Mouse (Mus musculus): ENCODE results near the gene Reg3a. TPM values are rescaled to one million over a fixed set of nuclear protein-coding genes. Genes with fewer than 3 reads are reported as not detected.
"Not testable (repeated sequence)": the region's sequence is repeated elsewhere in the genome, so short reads cannot be mapped to it uniquely, and the experiment has no call there.

The Reg3a gene
- polyA plus RNA-seq (2016; fragmentation: Nextera tagmentation; extraction: Ambion mirVana) = not detected in 2 replicates

DNA sequence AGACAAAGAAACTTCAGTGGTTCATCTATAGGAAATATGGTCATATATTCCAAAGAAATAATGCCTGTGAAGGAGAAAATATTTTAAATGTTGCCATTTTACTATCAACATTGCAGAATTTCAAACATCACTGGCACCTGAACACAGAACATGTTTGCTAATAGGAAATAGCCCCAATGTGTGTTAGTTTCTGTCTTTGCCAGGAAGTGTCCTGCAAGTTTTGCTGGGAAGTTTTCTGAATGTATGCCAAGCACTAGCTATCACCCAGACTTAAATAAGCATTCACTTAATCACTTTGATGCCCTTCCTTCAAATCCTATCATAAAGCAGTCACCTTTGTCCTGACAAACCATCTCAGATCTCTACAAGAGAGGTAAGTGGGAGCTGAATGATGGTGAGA lies at the start of gene Reg3a:
Gene Reg3a, plus strand, starts transcription at position 301 of the 400 bp plus-strand sequence.
- Histone ChIP-seq H3K9ac (replicated peaks) (no peak within 1 kb of the TSS), H3K4me2 (no peak within 1 kb of the TSS), H3K27ac (no peak within 1 kb of the TSS), H3K27me3 (no peaks in the 10 kb centered on the region), H3K9me3 (no peaks in the 10 kb centered on the region), H3K4me3 (replicated peaks) (no peak within 1 kb of the TSS), H3K4me1 (replicated peaks) (no peaks in the 10 kb centered on the region), H3K36me3 (no peaks in the 10 kb centered on the region)
- no peak for ATAC-seq (ENCODE audit: insufficient number of reproducible peaks, insufficient read depth, low FRiP score, low TSS enrichment, low read depth)

DNA sequence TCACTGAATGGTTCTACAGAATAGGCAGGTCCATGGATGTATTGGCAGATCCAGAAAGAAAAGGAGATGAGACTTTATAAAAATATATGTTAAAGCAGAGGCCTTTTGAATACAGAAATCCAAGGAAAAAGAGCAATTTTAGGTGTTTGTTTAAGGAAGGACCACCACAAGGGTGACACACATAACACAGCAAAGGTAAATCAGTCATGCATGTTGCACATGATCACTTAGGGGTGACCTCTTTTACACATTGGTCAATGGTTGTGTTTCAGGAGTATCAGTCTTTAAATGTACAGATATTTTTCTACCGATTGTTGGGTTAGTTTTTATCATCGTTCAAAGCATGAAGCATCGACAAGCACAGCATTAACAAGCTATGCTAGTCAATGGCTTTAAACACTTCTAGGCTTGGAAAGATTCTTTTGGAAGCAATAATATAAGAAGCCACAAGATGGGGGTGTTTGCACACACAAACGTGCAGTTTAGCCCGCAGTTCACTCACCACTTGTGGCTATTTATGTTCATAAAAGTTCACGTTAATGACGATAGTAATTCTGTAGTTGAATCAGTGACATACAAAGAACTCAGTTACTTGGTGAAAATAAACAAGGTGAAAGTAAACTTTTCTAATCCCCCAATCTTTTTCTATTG lies 48.5 kb upstream of the Reg3a start:
- ATAC-seq (ENCODE audit: insufficient number of reproducible peaks, insufficient read depth, low FRiP score, low TSS enrichment, low read depth) = no peak
- no peak overlapping the region for H3K27ac ChIP-seq
- H3K4me3 ChIP-seq (replicated peaks) = no peak overlapping the region
- 37% methylated on average over 7 of the region's 7 CpGs for WGBS
- no peak overlapping the region for H3K4me2 ChIP-seq
- H3K4me1 ChIP-seq (replicated peaks) = no peaks in the 10 kb centered on the region
- no peak overlapping the region for H3K9ac ChIP-seq (replicated peaks)
- H3K36me3 ChIP-seq = no peaks in the 10 kb centered on the region
- no peaks in the 10 kb centered on the region for H3K27me3 ChIP-seq
- no peaks in the 10 kb centered on the region for H3K9me3 ChIP-seq

- no peak overlapping the region for H3K27ac ChIP-seq
- no peaks in the 10 kb centered on the region for H3K4me1 ChIP-seq (replicated peaks)
- H3K9me3 ChIP-seq = no peaks in the 10 kb centered on the region
- H3K9ac ChIP-seq (replicated peaks) = no peak overlapping the region
- no peaks in the 10 kb centered on the region for H3K36me3 ChIP-seq
- H3K4me3 ChIP-seq (replicated peaks) = no peak overlapping the region
- ATAC-seq (ENCODE audit: insufficient number of reproducible peaks, insufficient read depth, low FRiP score, low TSS enrichment, low read depth) = no peak
- no peak overlapping the region for H3K4me2 ChIP-seq
- no peaks in the 10 kb centered on the region for H3K27me3 ChIP-seq
Measured at GRCm38 (mm10) chr6:78340296-78340695, 40.2 kb upstream of the Reg3a start.

DNA sequence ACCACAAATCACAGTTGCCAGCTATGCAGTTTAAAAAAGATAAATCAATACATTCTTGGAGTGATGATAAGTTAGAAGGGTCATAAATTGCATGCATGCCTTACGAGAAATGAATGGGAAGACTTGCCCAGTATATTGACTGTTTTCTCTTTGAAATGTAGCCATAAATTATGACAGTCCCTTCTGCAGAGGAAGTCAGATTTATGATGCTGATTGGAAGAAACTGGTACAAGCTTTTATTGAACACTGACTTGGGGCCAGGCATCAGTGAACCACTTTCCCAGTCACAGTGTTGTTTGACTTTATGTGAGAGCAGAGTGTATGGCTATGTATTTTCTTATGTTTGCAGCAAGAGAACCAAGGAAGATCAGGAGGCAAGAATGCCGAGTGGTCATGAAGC lies 38.8 kb upstream of the Reg3a start:
- no peaks in the 10 kb centered on the region for H3K27me3 ChIP-seq
- ATAC-seq (ENCODE audit: insufficient number of reproducible peaks, insufficient read depth, low FRiP score, low TSS enrichment, low read depth) = no peak
- H3K27ac ChIP-seq = no peak overlapping the region
- no peaks in the 10 kb centered on the region for H3K9me3 ChIP-seq
- no peaks in the 10 kb centered on the region for H3K4me1 ChIP-seq (replicated peaks)
- H3K36me3 ChIP-seq = no peaks in the 10 kb centered on the region
- H3K4me3 ChIP-seq (replicated peaks) = no peak overlapping the region
- no peak overlapping the region for H3K9ac ChIP-seq (replicated peaks)
- WGBS = 60% methylated on average over 2 of the region's 2 CpGs
- no peak overlapping the region for H3K4me2 ChIP-seq

DNA sequence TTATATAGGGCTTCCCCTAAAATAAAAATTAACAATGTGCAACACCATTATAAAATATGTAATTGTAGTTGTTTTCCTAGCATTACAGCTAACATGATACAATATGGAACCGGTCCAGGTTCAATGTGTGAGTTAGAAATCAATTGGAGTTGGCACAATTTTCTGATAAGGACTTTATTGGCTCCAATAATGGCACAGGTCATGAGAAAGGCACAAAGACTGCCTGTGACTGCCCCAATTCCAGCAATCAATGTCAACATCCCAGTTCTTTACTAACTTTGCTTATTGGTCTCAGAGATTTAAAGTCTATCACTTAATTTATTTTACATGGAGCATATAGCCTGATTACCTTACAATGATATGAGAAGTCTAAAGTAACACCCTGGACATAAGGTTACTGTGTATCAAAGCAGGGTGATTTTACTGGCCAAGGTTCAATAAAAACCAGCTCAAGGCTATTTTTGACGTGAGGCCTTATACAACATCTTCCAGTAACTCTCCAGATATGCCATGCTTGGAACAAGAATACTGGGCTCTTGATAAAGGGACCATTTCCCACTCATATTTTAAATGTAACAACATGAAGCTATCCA lies 18.4 kb upstream of the Reg3a start:
- no peak overlapping the region for H3K4me2 ChIP-seq
- no peaks in the 10 kb centered on the region for H3K4me1 ChIP-seq (replicated peaks)
- no peak overlapping the region for H3K27ac ChIP-seq
- H3K9ac ChIP-seq (replicated peaks) = no peak overlapping the region
- no peak overlapping the region for H3K4me3 ChIP-seq (replicated peaks)
- WGBS = 66% methylated on average over 2 of the region's 2 CpGs
- no peaks in the 10 kb centered on the region for H3K27me3 ChIP-seq
- no peak for ATAC-seq (ENCODE audit: insufficient number of reproducible peaks, insufficient read depth, low FRiP score, low TSS enrichment, low read depth)
- H3K36me3 ChIP-seq = no peaks in the 10 kb centered on the region
- no peaks in the 10 kb centered on the region for H3K9me3 ChIP-seq

DNA sequence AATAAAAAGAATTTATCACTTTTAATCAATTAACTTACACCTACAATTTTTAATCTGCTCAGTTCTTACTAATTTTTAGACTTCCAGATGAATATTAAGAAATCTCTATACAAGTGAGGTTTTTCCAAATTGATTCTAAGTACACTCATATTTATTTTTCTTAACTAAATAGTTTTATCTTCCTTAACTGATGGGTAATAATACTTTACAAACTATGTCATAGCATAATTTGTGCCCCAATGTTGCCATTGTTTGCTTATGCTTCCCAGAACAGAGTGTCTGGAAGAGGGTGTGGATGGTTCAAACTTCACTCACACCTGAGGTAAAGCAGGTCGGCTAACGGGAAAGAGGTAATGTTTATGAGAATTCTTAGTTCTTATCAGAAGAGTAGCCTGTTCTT lies 10.2 kb upstream of the Reg3a start, which contains the start of gene Reg3b:
Gene Reg3b, plus strand, starts transcription at position 301 of the 400 bp plus-strand sequence.
- 88% methylated on average over 2 of the region's 2 CpGs for WGBS
- H3K4me2 ChIP-seq = no peak within 1 kb of the TSS
- no peak within 1 kb of the TSS for H3K27ac ChIP-seq
- no peaks in the 10 kb centered on the region for H3K36me3 ChIP-seq
- H3K4me1 ChIP-seq (replicated peaks) = no peaks in the 10 kb centered on the region
- H3K4me3 ChIP-seq (replicated peaks) = no peak within 1 kb of the TSS
- ATAC-seq (ENCODE audit: insufficient number of reproducible peaks, insufficient read depth, low FRiP score, low TSS enrichment, low read depth) = no peak
- H3K9ac ChIP-seq (replicated peaks) = no peak within 1 kb of the TSS
- no peaks in the 10 kb centered on the region for H3K9me3 ChIP-seq
- H3K27me3 ChIP-seq = no peaks in the 10 kb centered on the region

GRCm38 (mm10) chr6:78378765-78379164 lies 1.7 kb upstream of the Reg3a start, which contains the start of gene Reg3d:
TSS of gene Reg3d (minus strand) at chr6:78378865.
- no peaks in the 10 kb centered on the region for H3K27me3 ChIP-seq
- H3K4me2 ChIP-seq = no peak within 1 kb of the TSS
- ATAC-seq (ENCODE audit: insufficient number of reproducible peaks, insufficient read depth, low FRiP score, low TSS enrichment, low read depth) = no peak
- H3K4me3 ChIP-seq (replicated peaks) = no peak within 1 kb of the TSS
- H3K27ac ChIP-seq = no peak within 1 kb of the TSS
- no peaks in the 10 kb centered on the region for H3K4me1 ChIP-seq (replicated peaks)
- no peak within 1 kb of the TSS for H3K9ac ChIP-seq (replicated peaks)
- H3K9me3 ChIP-seq = no peaks in the 10 kb centered on the region
- 86% methylated on average over 2 of the region's 2 CpGs for WGBS
- no peaks in the 10 kb centered on the region for H3K36me3 ChIP-seq

DNA sequence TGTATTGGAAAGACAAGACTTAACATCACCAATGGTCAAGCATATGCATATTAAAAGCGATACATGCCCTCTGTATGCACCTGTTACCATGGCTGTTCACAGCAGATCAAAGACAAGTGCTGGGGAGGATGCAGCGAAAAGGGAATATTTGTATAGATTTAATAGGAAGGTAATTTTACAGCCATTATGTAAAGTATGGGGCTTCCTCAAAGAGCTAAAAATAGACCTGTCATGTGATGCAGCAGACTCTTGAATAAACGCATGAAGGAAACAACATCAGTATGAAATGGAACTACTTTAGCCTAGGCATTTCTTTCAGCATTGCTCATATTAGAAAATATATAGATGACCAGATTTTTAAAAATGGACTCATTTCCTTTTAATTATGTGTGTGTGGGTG lies 5.1 kb downstream of the Reg3a start:
- Histone ChIP-seq H3K27me3 (no peaks in the 10 kb centered on the region), H3K4me2 (no peak overlapping the region), H3K9ac (replicated peaks) (no peak overlapping the region), H3K36me3 (no peaks in the 10 kb centered on the region), H3K27ac (no peak overlapping the region), H3K4me1 (replicated peaks) (no peaks in the 10 kb centered on the region), H3K4me3 (replicated peaks) (no peak overlapping the region), H3K9me3 (no peaks in the 10 kb centered on the region)
- no peak for ATAC-seq (ENCODE audit: insufficient number of reproducible peaks, insufficient read depth, low FRiP score, low TSS enrichment, low read depth)
- 88% methylated on average over 3 of the region's 3 CpGs for WGBS

GRCm38 (mm10) chr6:78395323-78395722 lies 14.8 kb downstream of the Reg3a start, which contains the start of gene Reg2:
TSS of gene Reg2 (plus strand) at chr6:78395623.
- H3K27ac ChIP-seq; H3K4me1 ChIP-seq (replicated peaks); H3K9ac ChIP-seq (replicated peaks); H3K36me3 ChIP-seq; ATAC-seq (ENCODE audit: insufficient number of reproducible peaks, insufficient read depth, low FRiP score, low TSS enrichment, low read depth); H3K27me3 ChIP-seq; H3K9me3 ChIP-seq; H3K4me3 ChIP-seq (replicated peaks); H3K4me2 ChIP-seq: not testable (repeated sequence)
- WGBS = 100% methylated on average over 4 of the region's 17 CpGs

GRCm38 (mm10) chr6:78422411-78422810 lies 41.9 kb downstream of the Reg3a start, which contains the start of gene Reg1:
TSS of gene Reg1 (plus strand) at chr6:78422711.
- H3K9ac ChIP-seq (replicated peaks); H3K4me3 ChIP-seq (replicated peaks); H3K4me2 ChIP-seq; H3K27ac ChIP-seq; H3K27me3 ChIP-seq; H3K4me1 ChIP-seq (replicated peaks); ATAC-seq (ENCODE audit: insufficient number of reproducible peaks, insufficient read depth, low FRiP score, low TSS enrichment, low read depth); H3K36me3 ChIP-seq; H3K9me3 ChIP-seq: not testable (repeated sequence)

GRCm38 (mm10) chr6:78425497-78425896 lies 45.0 kb downstream of the Reg3a start:
- no peaks in the 10 kb centered on the region for H3K9me3 ChIP-seq
- 83% methylated on average over 3 of the region's 3 CpGs for WGBS
- H3K27me3 ChIP-seq = no peaks in the 10 kb centered on the region

More at GRCm38 (mm10) chr6:78425497-78425896, 45.0 kb downstream of the Reg3a start:
- Histone ChIP-seq H3K9ac (replicated peaks) (no peak overlapping the region), H3K4me3 (replicated peaks) (no peak overlapping the region), H3K4me2 (no peak overlapping the region), H3K27ac (no peak overlapping the region), H3K4me1 (replicated peaks) (no peaks in the 10 kb centered on the region), H3K36me3 (no peaks in the 10 kb centered on the region)
- ATAC-seq (ENCODE audit: insufficient number of reproducible peaks, insufficient read depth, low FRiP score, low TSS enrichment, low read depth) = no peak

Measured in limb, embryonic 12.5 days (tissue).